Mouse (Mus musculus) liver, postnatal 0 days (tissue): ENCODE results near the gene M1ap. TPM values are rescaled to one million over a fixed set of nuclear protein-coding genes. Genes with fewer than 3 reads are reported as not detected.

Source experiments
- ATAC-seq: fragments of 200-750 bp; cut with Nextera tagmentation; 2 replicates; pipeline ENCODE4 v1.8.0; 2017; ENCODE audit warnings: mild to moderate bottlenecking, moderate library complexity
- DNase-seq: peaks from one replicate; pipeline ENCODE4 v3.0.0-alpha.2; 2016
- H3K27ac ChIP-seq: fragments of 300-500 bp; sonication (generic); 2 replicates; pipeline ENCODE4 v1.5.1; 2014; ENCODE audit warnings: antibody characterized with exemption, moderate library complexity, mild to moderate bottlenecking, low read depth
- H3K27me3 ChIP-seq: fragments of 300-500 bp; sonication (generic); 2 replicates; pipeline ENCODE4 v1.6.1; 2014; ENCODE audit warnings: low read length, control low read depth, mixed read lengths; ENCODE audit not compliant: insufficient read depth
- H3K36me3 ChIP-seq: fragments of 300-500 bp; sonication (generic); replicated peaks from 2 replicates; pipeline ENCODE4 v1.6.1; 2014; ENCODE audit warnings: mild to moderate bottlenecking, control low read depth, low read length, moderate library complexity, mixed read lengths; ENCODE audit not compliant: insufficient read depth
- H3K4me1 ChIP-seq: fragments of 300-500 bp; sonication (generic); 2 replicates; pipeline ENCODE4 v1.6.1; 2014; ENCODE audit warnings: antibody characterized with exemption, mild to moderate bottlenecking, control low read depth; ENCODE audit not compliant: insufficient read depth
- H3K4me2 ChIP-seq: fragments of 300-500 bp; sonication (generic); 2 replicates; pipeline ENCODE4 v1.6.1; 2014; ENCODE audit warnings: low read depth, mild to moderate bottlenecking, low read length, moderate library complexity, mixed read lengths
- H3K4me3 ChIP-seq: fragments of 300-500 bp; sonication (generic); 2 replicates; pipeline ENCODE4 v1.5.1; 2014; ENCODE audit warnings: low read depth, low read length
- H3K9ac ChIP-seq: fragments of 300-500 bp; sonication (generic); replicated peaks from 2 replicates; pipeline ENCODE4 v1.6.1; 2014; ENCODE audit warnings: mild to moderate bottlenecking, moderate library complexity
- H3K9me3 ChIP-seq: fragments of 300-500 bp; sonication (generic); 2 replicates; pipeline ENCODE4 v1.6.1; 2016; ENCODE audit warnings: mild to moderate bottlenecking, control low read depth, low read length, mixed read lengths
- CTCF ChIP-seq: sonication (generic); IDR thresholded peaks from 2 replicates; pipeline ENCODE4 v1.5.1; 2016; ENCODE audit warnings: antibody characterized with exemption, low read depth
- EP300 ChIP-seq: IDR thresholded peaks from 2 replicates; pipeline ENCODE4 v1.6.1; 2016; ENCODE audit warnings: antibody characterized with exemption, low read depth, mild to moderate bottlenecking
- WGBS: fragments of 180-500 bp; shearing (Covaris S2); extraction: QIAGEN DNeasy Blood & Tissue Kit; methylation state at CpG from one replicate; pipeline ENCODE4 v1.1.7; 2014; ENCODE audit not compliant: insufficient replicate concordance; 5-methylcytosine and 5-hydroxymethylcytosine counted together
- polyA plus RNA-seq: library from polyadenylated mRNA; unstranded; fragments of >200 nt; fragmentation: Nextera tagmentation; extraction: Ambion mirVana; gene quantifications from 2 replicates; pipeline ENCODE4 v1.2.1, GENCODE M21; 2015

The M1ap gene
- polyA plus RNA-seq, 1 experiment from 2014 or later = 4.3 TPM

GRCm38 (mm10) chr6:83023786-83024185, 77.1 kb downstream of the M1ap start:
- Histone ChIP-seq H3K9ac (no peak overlapping the region), H3K36me3 (no peaks in the 10 kb centered on the region), H3K4me1 (peaks cover 55% of the 10 kb centered on the region), H3K9me3 (no peaks in the 10 kb centered on the region), H3K4me2 (no peak overlapping the region), H3K27ac (no peak overlapping the region), H3K27me3 (0 out of 2 replicates have a peak, but pooled peaks cover 3% of the 10 kb centered on the region), H3K4me3 (no peak overlapping the region)
- DNase-seq (no peak), ATAC-seq (no peak)
- TF ChIP-seq CTCF (no peak), EP300 (no peak)
- 84% methylated on average over 2 of the region's 2 CpGs for WGBS

DNA sequence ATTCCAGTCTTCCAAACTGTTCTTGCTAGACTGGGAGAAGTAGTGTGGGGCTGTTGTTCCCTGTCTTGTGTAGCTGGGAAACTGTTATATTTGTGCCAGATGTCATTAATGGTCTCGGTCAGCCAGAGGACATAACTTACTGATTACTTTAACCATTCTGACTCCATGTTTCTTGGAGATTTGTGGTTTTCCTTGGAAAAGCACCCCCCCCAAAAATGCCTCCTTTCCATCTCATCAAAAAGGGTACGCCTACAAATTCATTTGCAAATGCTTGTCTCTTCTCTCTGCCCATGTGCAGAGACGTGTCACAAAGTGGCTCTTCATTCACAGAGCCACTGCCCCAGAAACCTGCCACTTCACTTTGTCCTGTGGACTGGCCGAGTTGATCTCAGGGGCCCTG, 77.7 kb downstream of the M1ap start:
- TF ChIP-seq EP300 = no peak
- TF ChIP-seq CTCF = no peak
- ATAC-seq (no peak), DNase-seq (no peak)
- WGBS = 55% methylated on average over 4 of the region's 4 CpGs
- no peaks in the 10 kb centered on the region for H3K9me3 ChIP-seq
- no peak overlapping the region for H3K4me3 ChIP-seq
- no peak overlapping the region for H3K9ac ChIP-seq
- no peak overlapping the region for H3K4me2 ChIP-seq
- H3K36me3 ChIP-seq = no peaks in the 10 kb centered on the region
- peak overlapping the region; percentile 4; the same call in 1 of the 2 replicates for H3K27ac ChIP-seq
- peaks cover 53% of the 10 kb centered on the region for H3K4me1 ChIP-seq
- 0 out of 2 replicates have a peak, but pooled peaks cover 3% of the 10 kb centered on the region for H3K27me3 ChIP-seq

GRCm38 (mm10) chr6:83025221-83025620, 78.5 kb downstream of the M1ap start:
- H3K9me3 ChIP-seq = no peaks in the 10 kb centered on the region
- TF ChIP-seq CTCF (no peak), EP300 (no peak)
- no peak for DNase-seq
- peaks cover 45% of the 10 kb centered on the region for H3K4me1 ChIP-seq
- H3K36me3 ChIP-seq = no peaks in the 10 kb centered on the region
- H3K4me2 ChIP-seq = no peak overlapping the region
- 83% methylated on average over 4 of the region's 4 CpGs for WGBS
- ATAC-seq = no peak
- H3K9ac ChIP-seq = no peak overlapping the region
- no peak overlapping the region for H3K4me3 ChIP-seq
- no peak overlapping the region for H3K27ac ChIP-seq
- 0 out of 2 replicates have a peak, but pooled peaks cover 3% of the 10 kb centered on the region for H3K27me3 ChIP-seq

DNA sequence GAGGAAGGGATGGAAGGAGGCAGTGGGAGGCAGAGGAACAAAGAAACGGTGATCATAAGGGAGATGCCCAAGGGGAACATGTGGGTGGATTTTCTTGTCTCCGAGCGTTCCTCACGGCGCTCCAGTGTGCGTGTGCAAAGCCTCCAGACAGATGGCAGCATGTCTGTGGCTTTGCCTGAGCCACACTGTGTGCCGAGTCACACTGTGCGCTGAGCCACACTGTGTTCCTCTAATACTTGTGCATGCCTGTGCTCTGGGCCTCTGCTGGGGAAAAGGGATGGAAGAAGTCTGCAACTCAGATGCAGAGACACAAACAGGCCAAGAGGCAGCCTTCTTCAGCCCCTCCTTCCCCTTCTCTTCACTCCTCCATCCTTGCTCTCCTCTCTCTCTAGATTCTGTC, 80.6 kb downstream of the M1ap start:
- Histone ChIP-seq H3K4me3 (no peak overlapping the region), H3K9ac (no peak overlapping the region), H3K27ac (no peak overlapping the region), H3K4me2 (no peak overlapping the region), H3K4me1 (peaks cover 33% of the 10 kb centered on the region), H3K36me3 (peaks cover 14% of the 10 kb centered on the region), H3K9me3 (no peaks in the 10 kb centered on the region), H3K27me3 (peaks cover 13% of the 10 kb centered on the region; the same call in 1 of the 2 replicates)
- no peak for TF ChIP-seq CTCF
- TF ChIP-seq EP300 = no peak
- DNase-seq (no peak), ATAC-seq (no peak)
- WGBS = 75% methylated on average over 8 of the region's 8 CpGs

- no peak for DNase-seq
- TF ChIP-seq CTCF = no peak
- no peak for TF ChIP-seq EP300
- 36% methylated on average over 6 of the region's 9 CpGs for WGBS
- Histone ChIP-seq H3K9ac (no peak overlapping the region), H3K9me3 (no peaks in the 10 kb centered on the region), H3K4me1 (peaks cover 33% of the 10 kb centered on the region), H3K4me2 (no peak overlapping the region), H3K27me3 (peaks cover 13% of the 10 kb centered on the region; the same call in 1 of the 2 replicates), H3K36me3 (peaks cover 14% of the 10 kb centered on the region), H3K27ac (no peak overlapping the region), H3K4me3 (no peak overlapping the region)
- no peak for ATAC-seq
These were observed 81.0 kb downstream of the M1ap start for GRCm38 (mm10) chr6:83027706-83028105.

DNA sequence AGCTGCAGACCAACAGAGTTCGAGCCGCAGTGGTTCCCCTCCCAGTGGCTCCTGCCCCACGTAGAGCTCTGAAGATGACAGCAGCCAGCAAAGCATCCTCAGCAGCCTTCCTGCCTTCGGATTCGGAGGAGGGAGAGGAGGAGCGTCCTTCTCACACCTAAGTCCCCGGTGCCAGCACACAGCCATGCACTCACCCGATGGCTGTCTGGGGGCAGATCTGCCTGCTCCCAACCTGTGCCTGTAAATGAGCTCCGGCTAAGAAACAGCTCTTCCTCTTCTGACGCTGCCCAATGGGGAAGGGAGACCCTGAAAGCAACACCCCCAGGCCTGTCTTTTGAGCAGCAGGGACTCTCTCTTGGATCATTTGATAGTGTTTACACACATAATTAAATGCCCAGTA, 83.1 kb downstream of the M1ap start:
- Histone ChIP-seq H3K9ac (no peak overlapping the region), H3K9me3 (no peaks in the 10 kb centered on the region), H3K36me3 (peaks cover 14% of the 10 kb centered on the region), H3K4me2 (no peak overlapping the region), H3K4me1 (peaks cover 27% of the 10 kb centered on the region), H3K27ac (no peak overlapping the region), H3K27me3 (peaks cover 20% of the 10 kb centered on the region; the same call in 1 of the 2 replicates), H3K4me3 (no peak overlapping the region)
- no peak for DNase-seq
- WGBS = 73% methylated on average over 10 of the region's 10 CpGs
- ATAC-seq = no peak
- TF ChIP-seq EP300 = no peak
- no peak for TF ChIP-seq CTCF

DNA sequence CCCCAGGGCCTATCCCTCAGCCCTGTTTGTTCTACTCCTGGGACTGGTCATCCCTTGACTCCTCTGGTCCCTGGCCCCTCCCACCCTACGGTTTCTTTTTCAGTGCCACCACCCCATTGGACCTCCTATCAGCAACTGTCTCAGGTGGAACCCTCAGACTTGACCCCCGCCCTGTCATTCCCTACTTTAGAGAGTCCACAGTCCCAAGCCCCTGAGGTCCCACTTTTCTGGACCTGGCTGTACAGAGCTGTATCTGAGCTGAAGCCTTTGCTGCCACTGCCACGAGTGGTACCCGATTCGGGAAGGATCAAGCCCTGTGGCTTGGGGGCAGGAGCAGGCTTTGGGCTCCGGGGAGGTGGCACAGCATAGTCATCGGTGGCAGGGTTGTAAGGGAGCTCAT, 84.4 kb downstream of the M1ap start:
- WGBS = 79% methylated on average over 7 of the region's 7 CpGs
- no peak for ATAC-seq
- H3K4me2 ChIP-seq = no peak overlapping the region
- no peak overlapping the region for H3K4me3 ChIP-seq
- TF ChIP-seq EP300 (no peak), CTCF (no peak)
- peaks cover 20% of the 10 kb centered on the region for H3K27me3 ChIP-seq
- peaks cover 27% of the 10 kb centered on the region for H3K4me1 ChIP-seq
- H3K36me3 ChIP-seq = peaks cover 14% of the 10 kb centered on the region
- DNase-seq = no peak
- no peak overlapping the region for H3K27ac ChIP-seq
- H3K9ac ChIP-seq = no peak overlapping the region
- H3K9me3 ChIP-seq = no peaks in the 10 kb centered on the region
